Mouse (Mus musculus) layer of hippocampus, postnatal 25 days (tissue): ENCODE data around the gene Tppp. TPM values are rescaled to one million over a fixed set of nuclear protein-coding genes. Genes with fewer than 3 reads are reported as not detected.

ENCODE experiments used
- total RNA-seq, 2 experiments: library from RNA; stranded (reverse); gene quantifications; 2 replicates each; pipeline ENCODE4 v1.2.3; 2021

Tppp gene
- total RNA-seq, 2 experiments from 2014 or later, result 297 to 312 TPM

Other genes with a start within 250 kb of the Tppp start
- 1 to 10 TPM; 5.1 to 8.3 TPM for gene Nkd2, start 161.8 kb upstream of the Tppp start, total RNA-seq
- gene Trip13, start 71.6 kb upstream of the Tppp start, total RNA-seq, result under 1 TPM; 0.42 to 0.49 TPM
- 100 to 1,000 TPM in 1 of 2 experiments, 10 to 100 TPM in 1; 93.1 to 126 TPM for gene Brd9, start 71.6 kb upstream of the Tppp start, total RNA-seq
- gene Zdhhc11, start 45.6 kb upstream of the Tppp start, total RNA-seq, result not detected
- gene Cep72, start 52.9 kb downstream of the Tppp start, total RNA-seq, result 1 to 10 TPM; 2.1 to 2.8 TPM
- gene Slc9a3, start 112.0 kb downstream of the Tppp start, total RNA-seq, result 1 to 10 TPM; 1.1 to 1.5 TPM
- 10 to 100 TPM; 70.8 to 76.7 TPM for gene Exoc3, start 199.3 kb downstream of the Tppp start, total RNA-seq